Comparison of ENCODE assay signal across 18 mouse cellular contexts in genomic region chr17:24375094-24375712, GRCm38 (mm10). TPM values are rescaled to one million over a fixed set of nuclear protein-coding genes. Genes with fewer than 3 reads are reported as not detected.
DNase-seq lines count a peak whose midpoint lies in the region; ATAC-seq and TF ChIP-seq lines count a peak whose summit lies in the region.
"Had no signal": no experiment of that assay in that cellular context is flagged by ENCODE, and none has a peak within 500 bp of the region (broad histone marks: within the 10 kb centered on the region; RNA-seq: fewer than 3 reads in every experiment).

No protein-coding gene starts in this region.

- TF ChIP-seq POLR2A in lung, adult 2 months (IDR thresholded peaks at IDR 0.05; ENCODE audit: borderline replicate concordance, extremely low read depth, low read depth, low read length): no peak

- ATAC-seq in heart, embryonic 11.5 days (replicated peaks; ENCODE audit: insufficient number of reproducible peaks, low FRiP score, low TSS enrichment): peak; percentile 31; the same call in 1 of the 2 replicates
- no peak for ATAC-seq in lung, embryonic 15.5 days (ENCODE audit: borderline replicate concordance, extremely low read depth, low FRiP score, low TSS enrichment)
- ATAC-seq in erythroid progenitor cell, adult 5-6 weeks (replicated peaks; ENCODE audit: low FRiP score, poor library complexity, severe bottlenecking): no peak
- no peak for ATAC-seq in forebrain, embryonic 11.5 days (replicated peaks; ENCODE audit: low FRiP score)
- ATAC-seq: activated CD4-positive, CD25-positive, alpha-beta regulatory T cell, adult 4 months had no signal

- H3K27ac ChIP-seq in heart, embryonic 11.5 days (ENCODE audit: low read depth, low read length): peak overlapping the region; percentile 35
- H3K27ac ChIP-seq in lung, embryonic 15.5 days: peak overlapping the region; percentile 24; the same call in 1 of the 2 replicates
- no peak overlapping the region for H3K27ac ChIP-seq in forebrain, embryonic 11.5 days (ENCODE audit: low read depth, low read length)
- H3K27ac ChIP-seq: forebrain, embryonic 10.5 days; hindbrain, embryonic 15.5 days; midbrain, embryonic 12.5 days; stomach, embryonic 15.5 days had no signal

- H3K4me1 ChIP-seq in heart, embryonic 11.5 days (ENCODE audit: control insufficient read depth, insufficient read depth, low read length): 0 out of 2 replicates have a peak, but pooled peaks cover 4% of the 10 kb centered on the region
- 0 out of 2 replicates have a peak, but pooled peaks cover 4% of the 10 kb centered on the region for H3K4me1 ChIP-seq in lung, embryonic 15.5 days
- H3K4me1 ChIP-seq in lung, adult 2 months (ENCODE audit: control insufficient read depth, insufficient read depth, low read length): peaks cover 9% of the 10 kb centered on the region
- H3K4me1 ChIP-seq in forebrain, embryonic 11.5 days (replicated peaks; ENCODE audit: control insufficient read depth, insufficient read depth, low read length): no peaks in the 10 kb centered on the region
- H3K4me1 ChIP-seq: forebrain, embryonic 10.5 days; hindbrain, embryonic 15.5 days; midbrain, embryonic 12.5 days; stomach, embryonic 15.5 days had no signal

- no peaks in the 10 kb centered on the region for H3K9me3 ChIP-seq in heart, embryonic 11.5 days (replicated peaks; ENCODE audit: control insufficient read depth, low read length)
- H3K9me3 ChIP-seq in lung, embryonic 15.5 days: no peaks in the 10 kb centered on the region
- no peaks in the 10 kb centered on the region for H3K9me3 ChIP-seq in forebrain, embryonic 11.5 days (ENCODE audit: control insufficient read depth, low read length)
- H3K9me3 ChIP-seq: forebrain, embryonic 10.5 days; hindbrain, embryonic 15.5 days; midbrain, embryonic 12.5 days; stomach, embryonic 15.5 days had no signal

- H3K36me3 ChIP-seq in heart, embryonic 11.5 days (ENCODE audit: control insufficient read depth, insufficient read depth, low read length): no peaks in the 10 kb centered on the region; the same call in none of the 2 replicates
- H3K36me3 ChIP-seq in lung, embryonic 15.5 days: 0 out of 2 replicates have a peak, but pooled peaks cover 10% of the 10 kb centered on the region
- no peaks in the 10 kb centered on the region for H3K36me3 ChIP-seq in forebrain, embryonic 11.5 days (ENCODE audit: control insufficient read depth, insufficient read depth, low read length)

- intact Hi-C loops in heart, postnatal 36 days (cut with DNase I): no loop called here

- H3K4me2 ChIP-seq in heart, embryonic 11.5 days: no peak overlapping the region
- no peak overlapping the region for H3K4me2 ChIP-seq in lung, embryonic 15.5 days
- no peak overlapping the region for H3K4me2 ChIP-seq in forebrain, embryonic 11.5 days (ENCODE audit: low read depth, low read length, severe bottlenecking)
- H3K4me2 ChIP-seq: hindbrain, embryonic 15.5 days; midbrain, embryonic 12.5 days; stomach, embryonic 15.5 days had no signal

- no peak overlapping the region for H3K4me3 ChIP-seq in heart, embryonic 11.5 days (ENCODE audit: low read depth, low read length)
- H3K4me3 ChIP-seq in lung, embryonic 15.5 days: no peak overlapping the region
- no peak overlapping the region for H3K4me3 ChIP-seq in lung, adult 2 months (replicated peaks; ENCODE audit: extremely low read depth, low read depth, low read length)
- H3K4me3 ChIP-seq in forebrain, embryonic 11.5 days (ENCODE audit: low read depth, low read length): no peak overlapping the region
- H3K4me3 ChIP-seq: forebrain, embryonic 10.5 days; hindbrain, embryonic 15.5 days; midbrain, embryonic 12.5 days; stomach, embryonic 15.5 days had no signal

- 56% methylated on average over 4 of the region's 5 CpGs for WGBS in heart, embryonic 11.5 days (ENCODE audit: insufficient replicate concordance)
- WGBS in lung, embryonic 15.5 days: 54% methylated on average over 4 of the region's 5 CpGs
- WGBS in lung, adult 2 months: 55% methylated on average over 5 of the region's 5 CpGs
- 86% methylated on average over 4 of the region's 5 CpGs for WGBS in forebrain, embryonic 11.5 days

- no peak overlapping the region for H3K9ac ChIP-seq in heart, embryonic 11.5 days (ENCODE audit: low read depth, low read length)
- H3K9ac ChIP-seq in lung, embryonic 15.5 days: no peak overlapping the region
- no peak overlapping the region for H3K9ac ChIP-seq in forebrain, embryonic 11.5 days (ENCODE audit: low read length)
- H3K9ac ChIP-seq: hindbrain, embryonic 15.5 days; midbrain, embryonic 12.5 days; stomach, embryonic 15.5 days had no signal

- no peaks in the 10 kb centered on the region for H3K27me3 ChIP-seq in heart, embryonic 11.5 days (ENCODE audit: control insufficient read depth, insufficient read depth, low read length)
- H3K27me3 ChIP-seq in lung, embryonic 15.5 days: no peaks in the 10 kb centered on the region
- H3K27me3 ChIP-seq in forebrain, embryonic 11.5 days (ENCODE audit: control insufficient read depth, insufficient read depth, low read length): no peaks in the 10 kb centered on the region
- H3K27me3 ChIP-seq: hindbrain, embryonic 15.5 days; midbrain, embryonic 12.5 days; stomach, embryonic 15.5 days had no signal

- no peak for TF ChIP-seq CTCF in lung, adult 2 months (IDR thresholded peaks at IDR 0.05; ENCODE audit: insufficient read depth, low read length)

- DNase-seq in heart, postnatal 36 days: no peak
- DNase-seq in lung, adult 2 months: no peak
- peak; percentile 70 for DNase-seq in kidney, adult 9 months
- peak; percentile 46 for DNase-seq in lung, postnatal 36 days
- no peak for DNase-seq in forebrain, embryonic 11.5 days (ENCODE audit: low spot score)
- DNase-seq: cerebellum, adult 2 months; gastrocnemius, postnatal 36 days; thymus, postnatal 36 days had no signal

RNA-seq across cellular contexts. Expression of gene Abca3, which starts 23.5 kb away (rescaled TPM):
- 6.3 and 9.2 TPM in 2 replicates for polyA plus RNA-seq in heart, embryonic 11.5 days (2014; fragmentation: Nextera tagmentation; extraction: Ambion mirVana)
- 10 to 100 TPM; 13.5 to 15.5 TPM for total RNA-seq in heart, postnatal 36 days (2021)
- 18.2 and 23.1 TPM in 2 replicates for polyA plus RNA-seq in lung, embryonic 15.5 days (2015; fragmentation: Nextera tagmentation; extraction: Ambion mirVana)
- 231 and 262 TPM in 2 replicates for polyA plus RNA-seq in lung, adult 2 months (2012; rRNA removed)
- total RNA-seq in erythroid progenitor cell, adult 5-6 weeks (2015; ENCODE audit: low replicate concordance): 38.9 and 43.2 TPM in 2 replicates
- total RNA-seq in erythroid progenitor cell, adult 5-6 weeks (2017; ENCODE audit: low replicate concordance): 45.6 and 46.2 TPM in 2 replicates
- polyA plus RNA-seq in forebrain, embryonic 11.5 days (2014; fragmentation: Nextera tagmentation; extraction: Ambion mirVana): 12.9 and 14.6 TPM in 2 replicates

RNA-seq across cellular contexts. Expression of gene Abca17, which starts 24.3 kb away (rescaled TPM):
- 0.06 TPM in 1 of 2 replicates, not detected in the other for polyA plus RNA-seq in heart, embryonic 11.5 days (2014; fragmentation: Nextera tagmentation; extraction: Ambion mirVana)
- total RNA-seq in heart, postnatal 36 days (2021): under 1 TPM in 1 of 2 experiments, not detected in 1; 0.08 TPM
- 0.21 and 0.35 TPM in 2 replicates for polyA plus RNA-seq in lung, embryonic 15.5 days (2015; fragmentation: Nextera tagmentation; extraction: Ambion mirVana)
- polyA plus RNA-seq in lung, adult 2 months (2012; rRNA removed): 0.40 and 0.78 TPM in 2 replicates
- total RNA-seq in erythroid progenitor cell, adult 5-6 weeks (2015; ENCODE audit: low replicate concordance): not detected in 2 replicates
- total RNA-seq in erythroid progenitor cell, adult 5-6 weeks (2017; ENCODE audit: low replicate concordance): not detected in 2 replicates
- polyA plus RNA-seq in forebrain, embryonic 11.5 days (2014; fragmentation: Nextera tagmentation; extraction: Ambion mirVana): not detected in 2 replicates
- total RNA-seq: gastrocnemius, postnatal 36 days had no signal
- polyA plus RNA-seq: forebrain, embryonic 10.5 days; kidney, postnatal 0 days; limb, embryonic 11.5 days; midbrain, embryonic 12.5 days had no signal

RNA-seq across cellular contexts. Expression of gene Rnps1, which starts 39.2 kb away (rescaled TPM):
- polyA plus RNA-seq in heart, embryonic 11.5 days (2014; fragmentation: Nextera tagmentation; extraction: Ambion mirVana): 262 and 267 TPM in 2 replicates
- 10 to 100 TPM; 58.4 to 61.6 TPM for total RNA-seq in heart, postnatal 36 days (2021)
- polyA plus RNA-seq in lung, embryonic 15.5 days (2015; fragmentation: Nextera tagmentation; extraction: Ambion mirVana): 258 and 262 TPM in 2 replicates
- polyA plus RNA-seq in lung, adult 2 months (2012; rRNA removed): 83.2 and 101 TPM in 2 replicates
- 78.6 and 100 TPM in 2 replicates for total RNA-seq in erythroid progenitor cell, adult 5-6 weeks (2015; ENCODE audit: low replicate concordance)
- 62.5 and 72.1 TPM in 2 replicates for total RNA-seq in erythroid progenitor cell, adult 5-6 weeks (2017; ENCODE audit: low replicate concordance)
- polyA plus RNA-seq in forebrain, embryonic 11.5 days (2014; fragmentation: Nextera tagmentation; extraction: Ambion mirVana): 441 and 443 TPM in 2 replicates

RNA-seq across cellular contexts. Expression of gene Eci1, which starts 51.2 kb away (rescaled TPM):
- 190 and 199 TPM in 2 replicates for polyA plus RNA-seq in heart, embryonic 11.5 days (2014; fragmentation: Nextera tagmentation; extraction: Ambion mirVana)
- 100 to 1,000 TPM; 511 to 548 TPM for total RNA-seq in heart, postnatal 36 days (2021)
- polyA plus RNA-seq in lung, embryonic 15.5 days (2015; fragmentation: Nextera tagmentation; extraction: Ambion mirVana): 90.4 and 90.6 TPM in 2 replicates
- 70.0 and 78.3 TPM in 2 replicates for polyA plus RNA-seq in lung, adult 2 months (2012; rRNA removed)
- total RNA-seq in erythroid progenitor cell, adult 5-6 weeks (2015; ENCODE audit: low replicate concordance): 4.3 and 16.8 TPM in 2 replicates
- 6.2 TPM in 1 of 2 replicates, not detected in the other for total RNA-seq in erythroid progenitor cell, adult 5-6 weeks (2017; ENCODE audit: low replicate concordance)
- 59.7 and 68.7 TPM in 2 replicates for polyA plus RNA-seq in forebrain, embryonic 11.5 days (2014; fragmentation: Nextera tagmentation; extraction: Ambion mirVana)

Comparison
In these comparisons a context has a peak if more than half of its experiments do, and no peak if none do; other contexts are left out.
1. DNase-seq: peak in kidney, adult 9 months (single experiment) and lung, postnatal 36 days (single experiment); none in heart, postnatal 36 days (0 of 2), lung, adult 2 months (single experiment) and forebrain, embryonic 11.5 days (single experiment).